Mouse (Mus musculus) large intestine, adult 2 months (tissue): ENCODE results near the gene Atp6v0e2. TPM values are rescaled to one million over a fixed set of nuclear protein-coding genes. Genes with fewer than 3 reads are reported as not detected.
A peak's percentile ranks its signal among the peaks of the same experiment; 100 is the strongest.
"Not testable (repeated sequence)": the region's sequence is repeated elsewhere in the genome, so short reads cannot be mapped to it uniquely, and the experiment has no call there.

Source experiments
- DNase-seq: peaks from one replicate; pipeline ENCODE4 v3.0.0-alpha.2; 2012; ENCODE audit warnings: low read depth, low spot score
- WGBS: fragments of 180-500 bp; shearing (Covaris S2); methylation state at CpG from one replicate; pipeline ENCODE4 v1.1.7; 2018; 5-methylcytosine and 5-hydroxymethylcytosine counted together
- polyA plus RNA-seq: library from polyadenylated mRNA; depleted of rRNA; stranded (reverse); fragments of >200 nt; gene quantifications from 2 replicates; pipeline ENCODE4 v1.2.3, GENCODE M21; 2012; rRNA removed

The Atp6v0e2 gene
- 41.1 and 45.9 TPM in 2 replicates for polyA plus RNA-seq

GRCm38 (mm10) chr6:48537105-48537954 lies at the start of gene Atp6v0e2:
TSS of gene Atp6v0e2 (plus strand) at chr6:48537615.
- 12% methylated on average over 38 of the region's 38 CpGs for WGBS
- no peak for DNase-seq

- no peak for DNase-seq
- WGBS: 25% methylated on average over 24 of the region's 25 CpGs
These were observed 49.4 kb upstream of the Atp6v0e2 start for GRCm38 (mm10) chr6:48487747-48488725.

- 93% methylated on average over 3 of the region's 3 CpGs for WGBS
- no peak for DNase-seq
These were observed 47.7 kb upstream of the Atp6v0e2 start for GRCm38 (mm10) chr6:48489741-48490140.

- 61% methylated on average over 9 of the region's 9 CpGs for WGBS
- no peak for DNase-seq
These were observed 46.1 kb upstream of the Atp6v0e2 start for GRCm38 (mm10) chr6:48491361-48491760.

- WGBS: 44% methylated on average over 8 of the region's 8 CpGs
- DNase-seq: no peak
These were observed 44.2 kb upstream of the Atp6v0e2 start for GRCm38 (mm10) chr6:48493136-48493730.

- 87% methylated on average over 4 of the region's 4 CpGs for WGBS
- DNase-seq: no peak
These were observed 39.9 kb upstream of the Atp6v0e2 start for GRCm38 (mm10) chr6:48497521-48497920.

- no peak for DNase-seq
- WGBS: 2% methylated on average over 2 of the region's 2 CpGs
These were observed 33.6 kb upstream of the Atp6v0e2 start for GRCm38 (mm10) chr6:48503847-48504240.

GRCm38 (mm10) chr6:48504241-48504854 lies 33.1 kb upstream of the Atp6v0e2 start:
- DNase-seq: peak; percentile 54
- WGBS: under 1% methylated on average over 26 of the region's 26 CpGs

- 71% methylated on average over 4 of the region's 4 CpGs for whole genome bisulfite sequencing
- no peak for DNase-seq
These were observed 29.3 kb upstream of the Atp6v0e2 start for GRCm38 (mm10) chr6:48508087-48508486.

- 51% methylated on average over 4 of the region's 4 CpGs for WGBS
- DNase-seq: no peak
These were observed 27.0 kb upstream of the Atp6v0e2 start for GRCm38 (mm10) chr6:48510426-48510825.

GRCm38 (mm10) chr6:48511861-48512260 lies 25.6 kb upstream of the Atp6v0e2 start:
- WGBS: 88% methylated on average over 7 of the region's 7 CpGs
- DNase-seq: no peak

GRCm38 (mm10) chr6:48524882-48525281 lies 12.5 kb upstream of the Atp6v0e2 start:
- DNase-seq: not testable (repeated sequence)
- WGBS: 97% methylated on average over 16 of the region's 16 CpGs

- no peak for DNase-seq
- 93% methylated on average over 9 of the region's 9 CpGs for WGBS
These were observed 9.5 kb upstream of the Atp6v0e2 start for GRCm38 (mm10) chr6:48527901-48528300.

- WGBS: 77% methylated on average over 14 of the region's 14 CpGs
- no peak for DNase-seq
These were observed 8.2 kb upstream of the Atp6v0e2 start for GRCm38 (mm10) chr6:48529261-48529660.

- 87% methylated on average over 16 of the region's 16 CpGs for WGBS
- DNase-seq: no peak
These were observed 7.5 kb upstream of the Atp6v0e2 start for GRCm38 (mm10) chr6:48529871-48530440.

GRCm38 (mm10) chr6:48530862-48531261 lies 6.6 kb upstream of the Atp6v0e2 start:
- WGBS: 70% methylated on average over 2 of the region's 2 CpGs

GRCm38 (mm10) chr6:48533475-48533874 lies 3.9 kb upstream of the Atp6v0e2 start:
- 78% methylated on average over 2 of the region's 2 CpGs for WGBS

More at GRCm38 (mm10) chr6:48530862-48531261, 6.6 kb upstream of the Atp6v0e2 start:
- no peak for DNase-seq

GRCm38 (mm10) chr6:48534913-48535312 lies 2.5 kb upstream of the Atp6v0e2 start:
- WGBS: 82% methylated on average over 8 of the region's 8 CpGs
- DNase-seq: no peak

More at GRCm38 (mm10) chr6:48533475-48533874, 3.9 kb upstream of the Atp6v0e2 start:
- no peak for DNase-seq

- WGBS: 68% methylated on average over 4 of the region's 4 CpGs
- DNase-seq: no peak
These were observed 1.3 kb upstream of the Atp6v0e2 start for GRCm38 (mm10) chr6:48536091-48536490.
